Mouse (Mus musculus) olfactory bulb, adult 2 months (tissue): Measurements from ENCODE around the gene Hook2. TPM values are rescaled to one million over a fixed set of nuclear protein-coding genes. Genes with fewer than 3 reads are reported as not detected.

Experiments used
- H3K27ac ChIP-seq: fragments of 200-500 bp; 2 replicates; pipeline ENCODE4 v1.5.1; 2012; ENCODE audit warnings: low read depth, low read length; ENCODE audit not compliant: insufficient read depth
- H3K4me1 ChIP-seq: fragments of 200-500 bp; 2 replicates; pipeline ENCODE4 v1.6.1; 2012; ENCODE audit warnings: low read length; ENCODE audit not compliant: control insufficient read depth, insufficient read depth
- H3K4me3 ChIP-seq: fragments of 200-500 bp; 2 replicates; pipeline ENCODE4 v1.5.1; 2012; ENCODE audit warnings: mild to moderate bottlenecking, low read depth, low read length, moderate library complexity; ENCODE audit not compliant: insufficient read depth
- CTCF ChIP-seq: fragments of 200-500 bp; IDR thresholded peaks from 2 replicates; pipeline ENCODE4 v1.5.1; 2012; ENCODE audit warnings: low read depth, mild to moderate bottlenecking, low read length, moderate library complexity; ENCODE audit not compliant: insufficient read depth
- POLR2A ChIP-seq: fragments of 200-500 bp; IDR thresholded peaks from 2 replicates; pipeline ENCODE4 v1.6.1; 2012; ENCODE audit warnings: mild to moderate bottlenecking, low read depth, low read length, moderate library complexity; ENCODE audit not compliant: insufficient read depth
- WGBS: fragments of 180-500 bp; shearing (Covaris S2); methylation state at CpG from one replicate; pipeline ENCODE4 v1.1.7; 2018; 5-methylcytosine and 5-hydroxymethylcytosine counted together
- polyA plus RNA-seq: library from polyadenylated mRNA; stranded (reverse); fragments of >200 nt; gene quantifications from 2 replicates; pipeline ENCODE4 v1.2.4, GENCODE M21; 2012; ENCODE audit warnings: low replicate concordance; ENCODE audit not compliant: missing spikeins, insufficient read depth, insufficient read length

The Hook2 gene
- polyA plus RNA-seq, 1 experiment, result not detected

DNA sequence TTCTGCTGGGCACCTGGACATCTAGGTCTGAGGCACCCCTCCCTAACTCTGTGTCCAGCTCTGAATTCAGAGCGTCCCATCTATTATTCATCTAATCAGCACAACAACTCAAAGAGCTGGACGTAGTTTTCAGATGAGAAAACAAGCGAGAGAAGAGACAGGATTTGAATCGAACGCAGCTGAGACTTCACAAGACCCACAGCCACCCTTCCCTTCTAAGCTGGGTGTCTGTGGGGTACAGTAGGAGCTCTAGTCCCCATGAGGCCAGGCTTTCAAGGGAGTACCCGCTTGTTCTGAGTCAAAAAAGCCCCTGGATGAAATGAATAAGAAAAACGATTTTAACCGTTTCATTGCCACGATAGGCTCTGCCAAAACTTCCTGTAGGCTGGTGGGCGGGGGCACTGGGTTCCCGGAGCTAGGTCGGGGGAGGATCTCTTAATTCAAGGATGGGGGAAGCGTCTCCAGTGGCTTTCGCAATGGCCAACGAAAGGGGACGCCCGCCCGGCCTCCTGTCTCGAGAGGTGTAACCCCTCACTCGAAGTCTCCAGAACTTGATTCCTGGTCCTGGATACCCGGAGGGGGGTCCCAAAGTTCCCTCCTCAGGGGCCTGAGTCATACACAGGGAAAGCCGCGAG is 5.2 kb upstream of the Hook2 start:
- Histone ChIP-seq H3K27ac (peak overlapping the region; percentile 100), H3K4me1 (peaks cover 26% of the 10 kb centered on the region), H3K4me3 (peak overlapping the region; percentile 77)
- no peak for TF ChIP-seq POLR2A
- 2% methylated on average over 23 of the region's 23 CpGs for WGBS

DNA sequence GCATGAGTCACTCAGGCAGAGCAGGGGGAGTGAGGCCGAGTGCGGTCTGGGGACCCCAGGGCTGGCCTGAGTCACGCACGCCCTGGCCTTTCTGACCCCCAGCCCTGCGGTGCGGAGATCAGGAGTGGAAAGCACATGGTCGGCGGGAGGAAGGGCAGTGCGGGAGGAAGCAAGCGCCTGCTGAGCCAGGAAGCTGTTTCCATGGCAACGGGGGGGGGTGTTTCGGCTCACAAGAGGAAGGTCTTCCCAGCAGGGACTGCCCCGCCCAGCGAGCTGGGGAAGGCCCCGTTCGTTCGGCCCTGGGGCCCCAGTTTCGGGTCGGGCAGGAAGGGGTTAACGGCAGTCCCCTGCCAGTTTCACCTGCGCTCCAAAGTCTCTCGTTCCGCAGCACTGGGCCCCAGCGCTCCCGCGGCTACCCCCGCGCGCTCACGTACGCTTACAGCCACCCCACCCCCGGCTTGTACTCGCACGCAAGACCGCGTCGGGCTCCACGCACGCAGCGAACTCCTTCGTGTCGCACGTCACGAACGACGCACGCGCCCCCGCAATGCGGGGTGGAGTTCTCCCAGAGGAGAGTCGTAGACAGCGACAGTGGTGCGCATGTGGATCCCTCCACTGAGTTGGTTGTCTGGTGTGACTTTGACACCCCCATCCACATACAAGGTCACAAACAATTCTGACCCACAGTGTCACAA is 4.6 kb upstream of the Hook2 start:
- Histone ChIP-seq H3K27ac (peak overlapping the region; percentile 100), H3K4me3 (peak overlapping the region; percentile 77), H3K4me1 (peaks cover 26% of the 10 kb centered on the region)
- TF ChIP-seq POLR2A (peak; percentile 85), CTCF (no peak)
- WGBS, result under 1% methylated on average over 52 of the region's 53 CpGs

DNA sequence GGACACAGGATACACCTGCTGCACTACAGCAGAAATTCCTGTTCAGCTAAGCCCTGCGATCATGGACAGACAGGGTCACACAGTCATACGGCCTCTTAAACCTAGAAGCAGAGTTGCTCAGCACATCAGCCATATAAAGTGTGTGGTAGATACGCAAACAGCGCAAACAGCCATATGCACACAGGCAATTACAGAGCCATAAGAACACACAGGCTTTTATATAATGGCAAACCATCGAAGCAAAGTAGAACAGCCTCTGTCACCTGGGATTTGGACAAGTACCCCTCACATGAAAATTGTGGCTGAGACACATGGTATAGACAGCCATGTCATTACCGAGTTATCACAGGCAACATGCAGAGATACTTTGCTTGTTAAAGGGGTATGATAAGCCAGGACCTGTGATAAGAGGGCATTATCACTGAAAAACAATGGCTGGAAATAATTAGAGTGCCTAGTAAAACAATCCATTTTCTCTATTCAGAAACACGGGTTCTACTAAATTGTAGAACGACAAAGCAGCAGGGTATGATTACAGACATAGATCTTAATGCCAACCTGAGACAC is 3.9 kb upstream of the Hook2 start:
- 15% methylated on average over 8 of the region's 8 CpGs for WGBS
- Histone ChIP-seq H3K27ac (peak overlapping the region; percentile 100), H3K4me3 (peak overlapping the region; percentile 77), H3K4me1 (peaks cover 25% of the 10 kb centered on the region)
- TF ChIP-seq POLR2A (no peak), CTCF (no peak)

DNA sequence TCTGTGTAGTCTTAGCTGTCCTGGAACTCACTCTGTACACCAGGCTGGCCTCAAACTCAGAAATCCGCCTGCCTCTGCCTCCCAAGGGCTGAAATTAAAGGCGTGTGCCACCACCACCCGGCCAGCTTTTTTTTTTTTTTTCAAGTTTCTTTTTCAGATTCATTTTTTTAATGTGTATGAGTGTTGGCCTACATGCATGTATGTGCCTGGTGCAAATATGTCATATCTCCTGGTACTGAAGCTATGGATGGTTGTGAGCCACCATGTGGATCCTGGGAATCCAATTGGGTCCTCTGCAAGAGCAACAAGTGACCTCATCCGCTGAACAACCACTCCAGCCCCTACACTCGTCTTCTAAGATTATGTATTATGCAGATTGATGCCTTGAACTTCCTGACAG is 3.0 kb upstream of the Hook2 start:
- H3K4me3 ChIP-seq, result no peak overlapping the region
- WGBS, result 87% methylated on average over 5 of the region's 5 CpGs
- H3K4me1 ChIP-seq, result peaks cover 25% of the 10 kb centered on the region
- TF ChIP-seq CTCF (no peak), POLR2A (no peak)
- no peak overlapping the region for H3K27ac ChIP-seq

DNA sequence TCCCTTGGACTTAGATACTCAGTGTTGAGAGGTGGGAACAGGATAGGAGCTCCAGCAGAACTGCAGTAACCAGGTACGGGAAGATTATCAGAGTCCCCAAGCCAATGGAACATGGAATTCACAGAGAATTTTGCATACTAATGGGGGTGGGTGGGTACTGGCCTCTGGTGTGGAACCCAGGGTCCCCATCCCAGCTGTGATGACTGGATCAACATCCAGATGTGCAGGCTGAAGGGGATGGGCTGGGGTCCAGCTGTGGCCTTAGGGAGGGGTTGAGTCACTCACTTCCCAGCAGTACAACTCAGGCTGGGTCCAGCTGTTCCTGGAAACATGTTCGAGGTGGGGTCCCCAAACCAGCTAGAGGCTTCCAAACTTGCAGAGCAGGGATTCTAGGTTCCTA is 2.5 kb upstream of the Hook2 start:
- no peak for TF ChIP-seq POLR2A
- no peak for TF ChIP-seq CTCF
- H3K4me1 ChIP-seq, result peaks cover 25% of the 10 kb centered on the region
- 80% methylated on average over 2 of the region's 2 CpGs for WGBS
- H3K4me3 ChIP-seq, result no peak overlapping the region
- no peak overlapping the region for H3K27ac ChIP-seq

DNA sequence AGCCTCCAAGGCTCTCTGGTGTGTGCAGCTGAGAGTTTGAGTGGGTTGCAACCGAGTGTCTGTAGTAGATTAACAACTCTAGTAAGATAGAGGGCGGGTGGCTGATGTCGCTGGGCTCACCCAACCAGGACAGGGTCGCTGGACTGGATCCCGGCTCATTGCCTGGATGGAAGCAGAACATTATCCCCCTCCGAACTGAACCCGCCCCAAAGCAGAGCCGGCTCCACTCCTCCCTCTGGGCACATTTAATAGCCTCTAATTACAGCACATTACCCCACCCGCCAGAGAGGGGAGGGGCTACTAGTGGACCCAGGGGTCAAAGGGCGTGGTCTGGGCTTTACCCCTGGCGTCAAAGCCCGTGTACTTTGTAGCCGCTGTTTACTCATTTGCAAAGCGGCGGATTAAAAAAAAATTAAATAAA is 1.1 kb upstream of the Hook2 start:
- Histone ChIP-seq H3K4me1 (peaks cover 25% of the 10 kb centered on the region), H3K27ac (no peak overlapping the region), H3K4me3 (no peak overlapping the region)
- TF ChIP-seq POLR2A (no peak), CTCF (no peak)
- 8% methylated on average over 15 of the region's 15 CpGs for whole genome bisulfite sequencing

DNA sequence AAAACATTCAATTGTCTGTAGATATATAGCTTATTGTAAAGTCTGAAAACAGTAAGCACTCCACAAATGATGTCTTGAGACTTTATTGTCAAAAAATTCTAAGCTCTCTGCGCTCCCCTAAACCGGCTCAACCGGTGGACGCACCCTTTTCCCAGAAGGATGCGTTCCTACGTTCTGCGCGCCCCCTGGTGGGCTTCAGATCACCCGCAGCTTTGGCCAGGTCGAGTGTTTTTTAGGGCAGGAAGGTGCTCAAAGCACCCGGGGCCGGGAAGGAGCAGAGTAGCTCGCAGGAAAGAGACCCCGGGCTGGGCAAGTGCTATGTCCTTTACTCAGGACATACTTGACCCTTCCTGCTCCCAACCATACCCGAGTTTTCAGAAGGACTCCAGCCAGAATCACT is 593 bp upstream of the Hook2 start:
- peak; percentile 91 for TF ChIP-seq CTCF
- TF ChIP-seq POLR2A, result no peak
- peak overlapping the region; percentile 53 for H3K27ac ChIP-seq
- H3K4me1 ChIP-seq, result peaks cover 22% of the 10 kb centered on the region
- H3K4me3 ChIP-seq, result peak overlapping the region; percentile 43
- 0% methylated on average over 15 of the region's 15 CpGs for WGBS

DNA sequence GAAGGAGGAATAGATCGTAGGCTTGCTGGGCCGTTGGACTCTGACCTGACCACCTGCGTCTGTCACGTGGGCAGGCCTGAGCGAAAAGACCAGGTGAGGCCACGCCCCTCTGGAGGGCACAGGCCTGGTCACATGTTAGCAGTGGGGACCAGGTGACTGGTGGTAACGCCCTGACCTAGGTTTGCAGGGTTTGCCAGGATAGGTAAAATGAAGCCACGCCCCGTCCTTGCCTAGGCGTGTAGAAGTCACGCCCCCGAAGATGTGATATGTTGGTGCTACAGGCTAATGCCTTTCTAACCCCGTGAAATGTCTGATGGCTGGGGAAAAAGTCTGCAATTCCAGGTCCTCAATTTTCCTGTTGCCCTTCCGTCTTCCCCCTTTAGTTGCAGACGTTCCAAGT is 433 bp downstream of the Hook2 start:
- peak overlapping the region; percentile 66 for H3K4me3 ChIP-seq
- no peak overlapping the region for H3K27ac ChIP-seq
- peaks cover 16% of the 10 kb centered on the region for H3K4me1 ChIP-seq
- TF ChIP-seq POLR2A (no peak), CTCF (no peak)
- 2% methylated on average over 15 of the region's 15 CpGs for WGBS

DNA sequence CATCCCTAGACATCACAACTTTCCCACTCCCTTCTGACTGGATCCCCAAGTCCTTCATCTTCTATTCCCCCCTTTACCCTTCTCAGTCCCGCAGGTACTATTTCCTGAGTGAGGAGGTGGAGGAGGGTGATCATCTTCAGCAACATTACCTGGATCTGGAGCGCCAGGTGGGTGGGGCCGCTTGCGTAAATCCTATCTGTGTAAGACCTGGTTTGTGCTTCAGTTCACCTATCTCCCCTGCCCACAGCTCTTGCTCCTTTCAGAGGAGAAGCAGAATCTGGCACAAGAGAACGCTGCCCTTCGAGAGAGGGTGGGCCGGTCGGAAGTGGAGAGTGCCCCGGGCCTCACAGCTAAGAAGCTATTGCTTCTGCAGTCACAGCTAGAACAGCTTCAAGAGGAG is 4.0 kb downstream of the Hook2 start:
- WGBS, result 96% methylated on average over 9 of the region's 9 CpGs
- Histone ChIP-seq H3K27ac (no peak overlapping the region), H3K4me3 (no peak overlapping the region), H3K4me1 (peaks cover 18% of the 10 kb centered on the region)
- TF ChIP-seq CTCF (no peak), POLR2A (no peak)

- peaks cover 16% of the 10 kb centered on the region for H3K4me1 ChIP-seq
- H3K27ac ChIP-seq, result no peak overlapping the region
- TF ChIP-seq POLR2A, result no peak
- no peak for TF ChIP-seq CTCF
- H3K4me3 ChIP-seq, result no peak overlapping the region
- 24% methylated on average over 25 of the region's 25 CpGs for WGBS
Measured at GRCm38 (mm10) chr8:84995680-84996079, 5.3 kb downstream of the Hook2 start.
